Mouse (Mus musculus) lung, embryonic 16.5 days (tissue): Measurements from ENCODE around the gene Slc38a9. TPM values are rescaled to one million over a fixed set of nuclear protein-coding genes. Genes with fewer than 3 reads are reported as not detected.

Experiments used
- ATAC-seq: fragments of 200-750 bp; cut with Nextera tagmentation; 2 replicates; pipeline ENCODE4 v1.8.0; 2017; ENCODE audit warnings: low read depth, mild to moderate bottlenecking, moderate library complexity
- H3K27ac ChIP-seq: fragments of 300-500 bp; sonication (generic); 2 replicates; pipeline ENCODE4 v1.5.1; 2014; ENCODE audit warnings: mild to moderate bottlenecking, control low read depth, low read length
- H3K27me3 ChIP-seq: fragments of 300-500 bp; sonication (generic); 2 replicates; pipeline ENCODE4 v1.6.1; 2014; ENCODE audit warnings: low read depth, low read length, mixed read lengths; ENCODE audit not compliant: control insufficient read depth, insufficient read depth
- H3K36me3 ChIP-seq: fragments of 300-500 bp; sonication (generic); 2 replicates; pipeline ENCODE4 v1.6.1; 2014; ENCODE audit warnings: low read length; ENCODE audit not compliant: control insufficient read depth, insufficient read depth
- H3K4me1 ChIP-seq: fragments of 300-500 bp; sonication (generic); replicated peaks from 2 replicates; pipeline ENCODE4 v1.6.1; 2014; ENCODE audit warnings: low read length, mixed read lengths; ENCODE audit not compliant: control insufficient read depth, insufficient read depth
- H3K4me2 ChIP-seq: fragments of 300-500 bp; sonication (generic); 2 replicates; pipeline ENCODE4 v1.6.1; 2014; ENCODE audit warnings: low read depth, low read length, control low read depth
- H3K4me3 ChIP-seq: fragments of 300-500 bp; sonication (generic); 2 replicates; pipeline ENCODE4 v1.5.1; 2014; ENCODE audit warnings: mild to moderate bottlenecking, low read length, control low read depth
- H3K9ac ChIP-seq: fragments of 300-500 bp; sonication (generic); 2 replicates; pipeline ENCODE4 v1.6.1; 2014; ENCODE audit warnings: low read length, control low read depth
- H3K9me3 ChIP-seq: fragments of 300-500 bp; sonication (generic); 2 replicates; pipeline ENCODE4 v1.6.1; 2016; ENCODE audit warnings: low read length; ENCODE audit not compliant: control insufficient read depth
- WGBS: fragments of 180-500 bp; shearing (Covaris S2); extraction: QIAGEN DNeasy Blood & Tissue Kit; methylation state at CpG from one replicate; pipeline ENCODE4 v1.1.7; 2014; 5-methylcytosine and 5-hydroxymethylcytosine counted together
- polyA plus RNA-seq: library from polyadenylated mRNA; unstranded; fragments of >200 nt; fragmentation: Nextera tagmentation; extraction: Ambion mirVana; gene quantifications from 2 replicates; pipeline ENCODE4 v1.2.1, GENCODE M21; 2015

The Slc38a9 gene
- polyA plus RNA-seq, 1 experiment from 2014 or later = 15.7 TPM

GRCm38 (mm10) chr13:112770528-112771328 is 110.2 kb downstream of the Slc38a9 start:
- peak overlapping the region; percentile 31; the same call in 1 of the 2 replicates for H3K9ac ChIP-seq
- H3K4me3 ChIP-seq = no peak overlapping the region
- no peaks in the 10 kb centered on the region for H3K36me3 ChIP-seq
- 22% methylated on average over 11 of the region's 11 CpGs for WGBS
- peaks cover 28% of the 10 kb centered on the region for H3K4me1 ChIP-seq
- no peaks in the 10 kb centered on the region for H3K27me3 ChIP-seq
- peak; percentile 73 for ATAC-seq
- peaks cover 8% of the 10 kb centered on the region for H3K9me3 ChIP-seq
- peak overlapping the region; percentile 30 for H3K4me2 ChIP-seq
- H3K27ac ChIP-seq = peak overlapping the region; percentile 84

DNA sequence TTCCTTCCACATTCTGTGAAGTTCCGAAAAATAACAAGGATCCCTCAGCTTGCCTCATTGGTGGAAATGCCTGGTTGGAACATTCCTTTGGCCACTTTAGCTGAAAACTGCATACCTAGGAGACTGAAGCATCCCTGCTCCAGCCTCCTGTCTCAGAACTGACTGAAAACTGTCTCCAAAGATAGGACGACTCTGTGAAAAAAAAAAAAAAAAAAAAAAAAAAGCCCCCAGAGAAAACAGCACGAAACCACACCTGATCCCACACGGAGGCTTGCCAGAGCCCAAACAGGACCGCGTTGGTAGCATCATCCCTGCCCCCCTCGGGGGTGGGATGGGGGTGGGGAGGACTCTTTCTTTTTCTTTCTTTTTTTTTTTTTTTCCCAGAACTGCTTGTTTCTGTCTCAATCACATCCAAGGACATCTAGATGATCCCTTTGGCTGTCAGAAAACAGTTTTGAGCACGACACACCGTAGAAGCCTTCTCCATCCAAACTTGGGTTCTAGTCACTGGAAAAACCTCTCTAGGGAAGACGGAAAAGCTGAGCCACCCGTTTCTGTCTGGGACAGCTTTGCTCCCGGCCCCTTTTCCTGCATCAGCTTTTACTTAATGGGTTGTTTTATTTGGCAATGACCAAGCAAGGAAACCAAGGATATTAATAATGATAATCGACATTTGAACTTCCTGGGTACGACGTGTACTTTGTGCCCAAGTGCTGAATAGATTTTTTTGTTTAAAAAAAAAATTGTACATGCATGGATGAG is 111.1 kb downstream of the Slc38a9 start:
- Histone ChIP-seq H3K27ac (peak overlapping the region; percentile 84), H3K36me3 (no peaks in the 10 kb centered on the region), H3K9ac (no peak overlapping the region), H3K4me2 (peak overlapping the region; percentile 30), H3K4me1 (peaks cover 28% of the 10 kb centered on the region), H3K27me3 (no peaks in the 10 kb centered on the region), H3K4me3 (0 out of 2 replicates have a peak overlapping the region, but pooled peaks have one; percentile 7), H3K9me3 (peaks cover 8% of the 10 kb centered on the region)
- ATAC-seq = peak; percentile 35
- 27% methylated on average over 15 of the region's 15 CpGs for WGBS

GRCm38 (mm10) chr13:112772252-112772651 is 111.7 kb downstream of the Slc38a9 start:
- H3K27ac ChIP-seq = peak overlapping the region; percentile 43; the same call in 1 of the 2 replicates
- peaks cover 28% of the 10 kb centered on the region for H3K4me1 ChIP-seq
- no peaks in the 10 kb centered on the region for H3K36me3 ChIP-seq
- no peak overlapping the region for H3K4me3 ChIP-seq
- no peak overlapping the region for H3K4me2 ChIP-seq
- no peaks in the 10 kb centered on the region for H3K27me3 ChIP-seq
- 71% methylated on average over 11 of the region's 11 CpGs for WGBS
- no peak overlapping the region for H3K9ac ChIP-seq
- no peak for ATAC-seq
- peaks cover 6% of the 10 kb centered on the region for H3K9me3 ChIP-seq

DNA sequence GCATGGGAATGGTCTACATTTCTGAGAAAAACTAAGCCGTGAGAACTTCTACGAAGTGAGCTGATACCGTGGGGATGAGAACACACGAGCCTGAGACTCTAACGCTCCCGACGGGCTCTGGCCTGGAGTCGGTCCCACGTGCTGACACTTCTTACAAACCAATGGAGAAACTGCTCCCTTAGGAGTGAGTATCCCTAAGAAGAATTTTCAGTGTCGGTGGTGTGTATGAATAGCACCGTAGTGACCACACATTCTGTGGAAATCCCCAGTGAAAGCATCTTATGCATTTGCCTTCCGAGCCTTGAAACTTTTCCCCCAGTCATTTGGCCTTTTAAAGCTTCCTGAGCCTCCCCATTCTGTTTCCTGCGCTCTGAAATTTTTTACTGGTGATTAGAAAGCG is 112.3 kb downstream of the Slc38a9 start:
- Histone ChIP-seq H3K4me2 (no peak overlapping the region), H3K9ac (no peak overlapping the region), H3K4me3 (no peak overlapping the region), H3K4me1 (peaks cover 28% of the 10 kb centered on the region), H3K27me3 (no peaks in the 10 kb centered on the region), H3K36me3 (no peaks in the 10 kb centered on the region), H3K27ac (no peak overlapping the region), H3K9me3 (no peaks in the 10 kb centered on the region; the same call in 1 of the 2 replicates)
- ATAC-seq = no peak
- WGBS = 74% methylated on average over 14 of the region's 14 CpGs

DNA sequence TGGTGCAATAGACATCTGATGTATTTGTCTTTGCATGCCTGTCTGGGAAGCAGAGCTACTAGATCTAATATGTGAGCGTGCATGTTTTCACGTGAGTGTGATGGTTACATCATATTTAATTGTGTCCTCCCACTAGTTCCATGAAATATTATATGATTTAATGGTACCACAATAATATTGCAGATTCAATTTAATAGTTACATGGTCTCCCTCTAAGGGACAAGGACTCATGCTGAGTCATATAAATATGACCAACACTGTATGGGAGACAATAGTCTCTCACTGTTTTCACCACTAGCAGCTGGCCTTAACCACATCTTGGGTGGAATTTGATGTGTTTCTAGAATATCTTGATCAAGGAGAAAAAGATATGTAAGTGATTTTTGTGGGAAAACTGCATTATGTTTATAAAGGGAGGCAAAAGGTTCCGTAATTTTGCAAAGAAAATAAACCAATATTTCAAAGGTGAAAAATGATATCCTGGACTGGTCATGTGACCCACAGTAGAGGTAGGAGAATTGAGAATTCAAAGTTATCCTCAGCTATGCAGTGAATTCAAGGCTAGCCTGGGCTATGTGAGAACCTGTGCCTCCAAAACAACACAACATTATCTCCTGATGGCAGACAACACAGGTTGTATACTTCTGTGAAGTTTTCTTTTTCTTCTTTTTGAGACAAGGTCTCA is 113.6 kb downstream of the Slc38a9 start:
- no peaks in the 10 kb centered on the region for H3K9me3 ChIP-seq
- H3K4me3 ChIP-seq = no peak overlapping the region
- 92% methylated on average over 3 of the region's 3 CpGs for WGBS
- no peak overlapping the region for H3K27ac ChIP-seq
- H3K4me2 ChIP-seq = no peak overlapping the region
- H3K9ac ChIP-seq = no peak overlapping the region
- H3K27me3 ChIP-seq = no peaks in the 10 kb centered on the region
- ATAC-seq = no peak
- no peaks in the 10 kb centered on the region for H3K36me3 ChIP-seq
- peaks cover 28% of the 10 kb centered on the region for H3K4me1 ChIP-seq

DNA sequence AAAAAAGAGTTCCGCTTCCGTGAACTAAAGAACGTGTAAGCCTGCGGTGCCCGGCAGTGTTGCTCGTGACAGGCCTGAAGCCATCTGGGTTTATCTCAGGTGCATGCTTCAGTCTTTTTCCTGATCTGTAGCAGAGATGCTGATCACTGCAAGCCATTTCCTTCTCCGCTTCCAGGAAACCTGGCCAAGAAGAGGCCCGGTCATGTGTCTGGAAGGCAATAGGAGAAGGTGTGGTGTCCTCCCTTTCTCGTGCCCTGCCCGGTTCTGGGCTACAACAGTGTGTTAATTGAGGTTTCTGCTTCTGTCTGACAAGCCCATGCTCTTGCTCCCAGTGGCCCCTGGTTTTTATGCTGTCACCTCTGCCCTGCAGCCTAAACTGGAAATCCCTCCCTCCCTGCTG is 115.3 kb downstream of the Slc38a9 start:
- Histone ChIP-seq H3K36me3 (no peaks in the 10 kb centered on the region), H3K4me1 (peaks cover 20% of the 10 kb centered on the region), H3K27ac (no peak overlapping the region), H3K9ac (no peak overlapping the region), H3K4me3 (no peak overlapping the region), H3K9me3 (no peaks in the 10 kb centered on the region), H3K4me2 (no peak overlapping the region), H3K27me3 (no peaks in the 10 kb centered on the region)
- ATAC-seq = no peak
- 87% methylated on average over 10 of the region's 10 CpGs for WGBS

DNA sequence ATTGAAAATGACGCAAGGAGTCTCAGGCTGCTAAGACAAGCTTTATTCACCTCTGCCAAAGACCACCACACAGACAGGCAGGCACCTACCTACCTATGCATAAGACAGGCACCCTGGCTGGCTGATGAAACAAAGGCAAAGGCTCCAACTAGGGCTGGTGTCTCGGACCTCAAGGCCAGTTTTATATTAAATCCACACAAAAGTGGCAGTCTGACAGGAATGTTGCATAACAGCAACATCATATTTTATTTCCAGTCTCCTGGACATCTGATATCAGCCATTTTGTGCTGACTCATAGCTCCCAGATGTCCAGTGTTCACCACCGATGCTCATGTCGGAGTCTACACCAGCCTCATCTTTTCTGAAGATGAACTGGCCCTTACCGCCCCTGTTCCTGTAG is 117.9 kb downstream of the Slc38a9 start:
- no peaks in the 10 kb centered on the region for H3K9me3 ChIP-seq
- no peak overlapping the region for H3K27ac ChIP-seq
- H3K27me3 ChIP-seq = no peaks in the 10 kb centered on the region
- no peaks in the 10 kb centered on the region for H3K4me1 ChIP-seq
- no peak overlapping the region for H3K9ac ChIP-seq
- H3K36me3 ChIP-seq = no peaks in the 10 kb centered on the region
- WGBS = 82% methylated on average over 5 of the region's 5 CpGs
- no peak for ATAC-seq
- no peak overlapping the region for H3K4me2 ChIP-seq
- H3K4me3 ChIP-seq = no peak overlapping the region

DNA sequence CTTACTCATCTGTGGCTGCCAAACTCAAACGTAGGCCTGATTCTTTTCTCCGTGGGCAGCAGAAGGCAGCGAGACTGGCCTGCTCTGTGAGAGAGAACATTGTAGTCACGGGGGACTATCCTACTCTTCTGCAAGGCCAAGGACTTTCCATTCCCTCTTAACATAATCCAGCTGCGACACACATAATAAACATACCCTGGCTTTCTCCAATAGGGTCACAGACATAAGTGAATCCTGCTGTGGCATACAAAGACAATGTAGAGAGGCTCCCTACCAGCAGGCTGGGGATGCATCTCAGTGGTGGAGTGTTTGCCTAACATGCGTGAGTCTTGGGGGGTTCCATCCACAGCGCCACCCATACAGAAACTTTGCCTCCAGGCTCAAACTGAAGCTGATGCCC is 124.8 kb downstream of the Slc38a9 start:
- Histone ChIP-seq H3K36me3 (no peaks in the 10 kb centered on the region), H3K9ac (no peak overlapping the region), H3K4me1 (no peaks in the 10 kb centered on the region), H3K27me3 (no peaks in the 10 kb centered on the region), H3K9me3 (no peaks in the 10 kb centered on the region), H3K4me2 (no peak overlapping the region), H3K27ac (no peak overlapping the region), H3K4me3 (no peak overlapping the region)
- ATAC-seq = no peak
- WGBS = 71% methylated on average over 7 of the region's 7 CpGs

GRCm38 (mm10) chr13:112786142-112786541 is 125.6 kb downstream of the Slc38a9 start:
- Histone ChIP-seq H3K4me2 (no peak overlapping the region), H3K4me1 (no peaks in the 10 kb centered on the region), H3K27ac (no peak overlapping the region), H3K36me3 (no peaks in the 10 kb centered on the region), H3K4me3 (no peak overlapping the region), H3K9me3 (no peaks in the 10 kb centered on the region), H3K9ac (no peak overlapping the region), H3K27me3 (no peaks in the 10 kb centered on the region)
- 79% methylated on average over 3 of the region's 3 CpGs for WGBS
- ATAC-seq = no peak
